Mouse (Mus musculus): Measurements from ENCODE around the gene Lcorl. TPM values are rescaled to one million over a fixed set of nuclear protein-coding genes. Genes with fewer than 3 reads are reported as not detected.

The Lcorl gene
- polyA plus RNA-seq, 1 experiment: 21.5 TPM

DNA sequence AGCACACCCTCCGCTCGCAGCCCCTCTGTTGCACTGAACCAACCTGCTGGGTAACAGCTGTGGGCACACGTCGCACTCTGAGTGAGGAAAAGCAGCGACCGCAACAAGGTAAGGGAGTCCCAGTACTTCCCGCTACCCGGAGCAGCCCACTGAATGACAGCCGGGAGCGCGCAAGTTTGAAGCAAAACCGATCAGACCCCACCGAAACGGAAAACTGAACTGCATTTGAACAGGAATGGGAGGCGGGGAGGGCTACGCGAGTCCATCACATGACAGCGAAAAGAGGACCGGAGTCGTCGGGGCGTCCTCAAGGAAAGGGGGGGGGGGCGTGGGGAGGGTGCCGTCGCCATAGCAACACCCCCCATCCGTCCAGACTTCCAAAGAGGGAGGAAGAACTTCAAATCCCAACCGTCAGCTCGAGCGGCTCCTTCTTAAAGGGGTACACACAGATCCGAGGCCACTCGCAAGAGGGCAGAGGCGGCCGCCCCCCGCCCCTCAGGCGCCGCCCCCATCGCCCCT, 1.1 kb downstream of the Lcorl start:
- H3K4me1 ChIP-seq (ENCODE audit: control insufficient read depth, insufficient read depth, low read length): no peaks in the 10 kb centered on the region
- H3K27ac ChIP-seq (ENCODE audit: insufficient read depth, low read depth, low read length): peak overlapping the region; percentile 63
- TF ChIP-seq POLR2A (IDR thresholded peaks at IDR 0.05; ENCODE audit: borderline replicate concordance, low read depth, low read length) (no peak), CTCF (IDR thresholded peaks at IDR 0.05; ENCODE audit: low read depth, low read length) (no peak)
- H3K4me3 ChIP-seq (ENCODE audit: insufficient read depth, low read length): peak overlapping the region; percentile 85

DNA sequence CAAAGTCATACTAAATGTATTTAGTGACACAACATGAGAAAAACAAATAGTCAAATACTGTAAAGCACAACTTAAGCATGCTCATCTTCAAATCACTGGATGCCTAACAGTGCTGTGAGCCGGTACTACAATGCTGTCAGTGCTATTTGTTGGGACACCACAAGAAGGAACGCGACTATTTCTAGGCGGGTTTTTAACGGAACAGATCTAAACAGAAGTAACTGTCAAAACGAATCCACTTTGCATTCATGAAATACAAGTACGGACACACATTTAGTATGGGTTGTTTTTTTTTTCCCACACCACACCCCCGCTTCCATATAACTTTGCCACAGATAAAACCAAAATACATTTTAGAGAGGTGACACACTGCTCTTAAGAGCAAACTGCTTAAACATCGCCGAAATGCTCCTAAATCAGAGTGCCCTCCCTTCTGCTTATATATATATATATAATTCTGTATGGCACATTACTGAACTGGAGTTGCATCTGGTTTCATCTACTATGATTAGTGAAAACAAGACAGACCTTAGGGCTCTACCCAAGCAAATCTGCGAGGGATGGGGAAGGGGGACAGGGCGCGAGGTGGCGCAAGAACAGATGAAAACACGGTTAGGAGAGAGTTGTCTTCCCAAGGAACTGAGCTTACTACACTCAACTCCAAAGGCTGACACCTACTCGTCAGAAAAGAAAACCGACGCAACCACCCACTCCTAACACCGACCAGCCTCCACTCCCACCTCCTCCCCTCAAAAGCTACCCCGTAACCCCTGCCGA, 1.7 kb downstream of the Lcorl start:
- Histone ChIP-seq H3K27ac (ENCODE audit: insufficient read depth, low read depth, low read length) (peak overlapping the region; percentile 63), H3K4me1 (ENCODE audit: control insufficient read depth, insufficient read depth, low read length) (no peaks in the 10 kb centered on the region), H3K4me3 (ENCODE audit: insufficient read depth, low read length) (peak overlapping the region; percentile 85)
- no peak for TF ChIP-seq CTCF (IDR thresholded peaks at IDR 0.05; ENCODE audit: low read depth, low read length)
- no peak for TF ChIP-seq POLR2A (IDR thresholded peaks at IDR 0.05; ENCODE audit: borderline replicate concordance, low read depth, low read length)

DNA sequence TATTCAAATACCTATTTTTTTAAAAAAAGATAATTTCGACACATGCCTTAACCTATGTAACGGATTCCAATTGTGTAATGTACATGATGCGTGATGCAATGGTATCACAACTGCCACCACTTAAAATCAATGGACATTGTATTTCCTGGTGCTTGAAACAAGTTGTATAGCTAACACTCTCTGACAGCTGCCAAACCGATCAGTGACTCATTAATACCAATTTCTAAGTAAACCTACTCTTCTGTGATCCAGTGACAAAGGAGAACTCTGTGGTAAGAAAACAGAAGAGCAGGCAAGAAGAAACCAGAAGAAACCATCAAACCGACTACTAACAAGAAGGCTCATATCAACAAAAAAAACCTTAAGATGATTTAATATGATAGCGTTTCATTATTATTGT, 12.7 kb downstream of the Lcorl start:
- TF ChIP-seq CTCF (IDR thresholded peaks at IDR 0.05; ENCODE audit: low read depth, low read length): no peak

DNA sequence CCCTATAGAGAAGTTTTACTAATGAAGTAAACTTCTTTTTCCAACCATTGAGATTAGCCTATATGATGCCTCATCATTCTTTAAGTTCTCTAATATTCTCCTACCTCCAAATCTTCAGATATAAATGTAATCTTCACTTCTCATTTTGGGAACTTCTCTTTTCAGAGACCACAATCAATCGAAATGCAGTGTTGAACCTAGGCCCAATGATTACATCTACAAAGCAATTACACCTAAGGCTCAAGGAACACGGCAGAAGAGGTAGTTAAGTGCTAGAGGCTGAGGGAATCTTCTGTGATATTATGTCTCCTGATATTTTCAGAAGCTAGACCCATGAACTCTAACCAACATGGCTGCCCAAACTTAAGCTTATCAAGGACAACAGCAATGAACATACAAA, 22.3 kb downstream of the Lcorl start:
- H3K4me3 ChIP-seq (ENCODE audit: insufficient read depth, low read length): no peak overlapping the region
- H3K4me1 ChIP-seq (ENCODE audit: control insufficient read depth, insufficient read depth, low read length): peaks cover 9% of the 10 kb centered on the region
- TF ChIP-seq POLR2A (IDR thresholded peaks at IDR 0.05; ENCODE audit: borderline replicate concordance, low read depth, low read length) (no peak), CTCF (IDR thresholded peaks at IDR 0.05; ENCODE audit: low read depth, low read length) (no peak)
- no peak overlapping the region for H3K27ac ChIP-seq (ENCODE audit: insufficient read depth, low read depth, low read length)

More for the DNA sequence above, 12.7 kb downstream of the Lcorl start:
- H3K4me3 ChIP-seq (ENCODE audit: insufficient read depth, low read length): no peak overlapping the region
- no peak overlapping the region for H3K27ac ChIP-seq (ENCODE audit: insufficient read depth, low read depth, low read length)
- H3K4me1 ChIP-seq (ENCODE audit: control insufficient read depth, insufficient read depth, low read length): peaks cover 3% of the 10 kb centered on the region

DNA sequence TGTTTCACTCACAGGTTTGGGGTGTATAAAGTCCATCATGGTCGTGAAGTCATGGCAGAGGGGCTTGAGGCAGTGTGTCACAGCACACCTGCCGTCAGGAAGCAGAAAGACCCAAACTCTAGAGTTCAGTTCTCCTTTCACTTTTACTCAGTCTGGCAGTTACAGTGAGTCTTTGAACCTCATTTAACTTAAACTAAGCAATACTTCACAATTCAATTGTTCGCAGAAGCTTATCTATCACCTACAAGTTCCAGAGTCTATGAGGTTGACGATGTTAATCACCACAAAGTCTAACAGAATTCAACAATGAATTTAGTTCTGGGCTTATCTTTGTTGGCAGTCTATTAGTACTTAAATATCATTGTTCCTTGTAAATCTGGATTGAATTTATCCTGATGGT, 45.9 kb downstream of the Lcorl start:
- no peak overlapping the region for H3K4me3 ChIP-seq (ENCODE audit: insufficient read depth, low read length)
- no peaks in the 10 kb centered on the region for H3K4me1 ChIP-seq (ENCODE audit: control insufficient read depth, insufficient read depth, low read length)
- TF ChIP-seq CTCF (IDR thresholded peaks at IDR 0.05; ENCODE audit: low read depth, low read length) (no peak), POLR2A (IDR thresholded peaks at IDR 0.05; ENCODE audit: borderline replicate concordance, low read depth, low read length) (no peak)
- H3K27ac ChIP-seq (ENCODE audit: insufficient read depth, low read depth, low read length): no peak overlapping the region

DNA sequence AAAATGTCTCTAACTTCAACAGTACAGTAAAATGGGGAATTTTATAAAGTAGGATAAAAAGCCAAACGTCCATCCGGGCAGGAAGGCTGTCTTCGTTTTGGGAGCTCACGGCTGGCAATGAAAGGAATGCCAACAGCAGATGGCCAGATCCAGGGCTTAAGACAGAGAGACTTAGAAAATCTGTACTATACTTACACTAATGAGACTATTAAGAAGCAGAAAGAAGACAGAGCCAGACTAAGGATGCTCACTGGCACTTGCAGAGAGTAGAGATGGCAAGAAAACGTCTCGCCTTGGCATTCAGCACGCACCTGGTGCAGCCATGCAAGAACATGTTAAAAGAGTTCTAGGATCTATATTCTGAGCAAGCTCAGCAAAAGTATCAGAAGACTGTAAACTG, 65.6 kb downstream of the Lcorl start:
- H3K27ac ChIP-seq (ENCODE audit: insufficient read depth, low read depth, low read length): no peak overlapping the region
- peaks cover 2% of the 10 kb centered on the region; the same call in 1 of the 2 replicates for H3K4me1 ChIP-seq (ENCODE audit: control insufficient read depth, insufficient read depth, low read length)
- TF ChIP-seq CTCF (IDR thresholded peaks at IDR 0.05; ENCODE audit: low read depth, low read length) (no peak), POLR2A (IDR thresholded peaks at IDR 0.05; ENCODE audit: borderline replicate concordance, low read depth, low read length) (no peak)
- H3K4me3 ChIP-seq (ENCODE audit: insufficient read depth, low read length): no peak overlapping the region

DNA sequence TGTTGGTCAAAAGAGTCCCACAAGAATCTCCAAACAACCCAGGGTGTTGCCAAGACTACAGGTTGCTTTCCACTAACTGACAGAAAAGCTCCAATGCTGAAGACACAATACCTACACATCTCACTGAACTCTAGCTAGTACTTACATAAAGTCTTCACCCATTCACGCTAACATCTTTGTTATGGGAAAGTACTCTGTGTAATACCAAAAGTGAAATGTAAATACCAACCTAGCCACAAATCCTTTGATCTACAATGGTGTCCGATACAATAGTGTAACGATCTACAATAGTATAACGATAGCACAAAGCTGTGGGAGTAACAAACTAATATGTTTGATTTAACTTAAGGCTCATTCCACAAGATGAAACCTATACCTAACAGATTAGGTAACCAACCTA, 67.2 kb downstream of the Lcorl start:
- Histone ChIP-seq H3K27ac (ENCODE audit: insufficient read depth, low read depth, low read length) (no peak overlapping the region), H3K4me3 (ENCODE audit: insufficient read depth, low read length) (no peak overlapping the region), H3K4me1 (ENCODE audit: control insufficient read depth, insufficient read depth, low read length) (peaks cover 2% of the 10 kb centered on the region; the same call in 1 of the 2 replicates)
- TF ChIP-seq CTCF (IDR thresholded peaks at IDR 0.05; ENCODE audit: low read depth, low read length) (no peak), POLR2A (IDR thresholded peaks at IDR 0.05; ENCODE audit: borderline replicate concordance, low read depth, low read length) (no peak)

DNA sequence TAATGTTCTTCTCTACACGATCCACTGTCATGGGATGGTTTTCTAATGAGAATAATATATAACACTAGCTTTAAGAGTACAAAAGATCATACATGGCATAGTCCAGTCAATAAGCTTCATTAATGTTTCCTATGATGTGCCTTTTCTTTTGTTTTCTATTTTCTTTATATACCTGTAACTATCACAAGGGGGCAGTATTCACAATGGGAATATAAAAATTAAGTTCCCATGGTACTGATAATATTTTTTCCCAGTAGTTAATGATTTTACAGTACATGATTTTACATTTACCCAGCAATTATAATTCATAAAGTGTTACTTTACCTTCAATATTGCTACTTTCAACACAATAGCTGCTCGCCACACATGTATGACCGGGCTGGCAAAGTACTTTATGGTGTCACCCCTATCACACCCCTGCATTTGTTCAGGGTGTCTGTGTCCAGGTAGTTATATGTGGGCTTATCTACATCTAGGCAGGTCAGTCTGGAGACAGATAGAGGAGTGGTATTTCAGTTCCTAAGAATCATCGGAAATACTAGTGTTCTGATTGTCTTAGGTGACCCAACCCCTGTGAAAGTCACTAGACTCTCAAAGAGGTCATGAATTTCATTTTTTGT, 99.8 kb downstream of the Lcorl start:
- H3K4me1 ChIP-seq (ENCODE audit: control insufficient read depth, insufficient read depth, low read length): no peaks in the 10 kb centered on the region
- no peak overlapping the region for H3K27ac ChIP-seq (ENCODE audit: insufficient read depth, low read depth, low read length)
- TF ChIP-seq CTCF (IDR thresholded peaks at IDR 0.05; ENCODE audit: low read depth, low read length) (no peak), POLR2A (IDR thresholded peaks at IDR 0.05; ENCODE audit: borderline replicate concordance, low read depth, low read length) (no peak)
- H3K4me3 ChIP-seq (ENCODE audit: insufficient read depth, low read length): no peak overlapping the region

DNA sequence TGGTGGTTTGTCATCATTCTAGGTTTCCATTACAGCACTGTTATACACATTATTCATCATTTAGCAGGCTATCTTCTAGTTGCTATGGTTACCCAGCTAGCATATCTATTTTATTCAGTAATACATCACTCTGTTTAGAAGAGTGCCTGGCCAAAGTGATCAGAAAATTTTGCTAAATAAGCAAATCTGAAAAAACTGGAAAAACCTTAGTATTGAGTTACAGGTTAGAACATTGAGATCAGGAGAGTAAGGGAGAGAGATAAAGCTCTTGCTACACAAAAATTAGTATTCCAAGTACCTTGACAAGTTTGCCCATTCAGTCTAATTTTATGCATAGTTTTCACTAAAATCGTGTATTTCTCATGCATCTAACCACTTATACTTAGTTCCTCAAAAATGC, 119.5 kb downstream of the Lcorl start:
- Histone ChIP-seq H3K4me3 (ENCODE audit: insufficient read depth, low read length) (no peak overlapping the region), H3K4me1 (ENCODE audit: control insufficient read depth, insufficient read depth, low read length) (no peaks in the 10 kb centered on the region), H3K27ac (ENCODE audit: insufficient read depth, low read depth, low read length) (no peak overlapping the region)
- TF ChIP-seq POLR2A (IDR thresholded peaks at IDR 0.05; ENCODE audit: borderline replicate concordance, low read depth, low read length) (no peak), CTCF (IDR thresholded peaks at IDR 0.05; ENCODE audit: low read depth, low read length) (no peak)

DNA sequence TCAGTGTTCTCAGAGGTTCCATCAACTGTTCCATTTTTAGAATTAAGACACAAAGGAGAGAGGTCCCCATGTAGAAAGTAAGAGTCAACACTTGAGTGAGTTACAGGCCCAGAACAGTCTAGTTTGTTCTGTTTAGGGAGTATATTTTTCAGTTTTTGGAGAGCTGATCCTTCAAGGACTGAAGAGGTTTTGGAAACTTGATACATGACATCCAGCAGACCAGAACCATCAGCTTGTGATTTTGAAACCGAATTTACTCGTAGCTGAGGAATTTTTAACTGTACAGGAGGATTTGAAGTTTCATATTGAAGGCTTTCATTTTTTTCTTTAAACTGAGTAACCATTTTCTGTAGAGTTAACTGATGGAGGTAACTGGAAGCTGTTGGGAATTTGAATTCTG, 123.7 kb downstream of the Lcorl start:
- no peaks in the 10 kb centered on the region for H3K4me1 ChIP-seq (ENCODE audit: control insufficient read depth, insufficient read depth, low read length)
- no peak overlapping the region for H3K27ac ChIP-seq (ENCODE audit: insufficient read depth, low read depth, low read length)
- H3K4me3 ChIP-seq (ENCODE audit: insufficient read depth, low read length): no peak overlapping the region
- TF ChIP-seq POLR2A (IDR thresholded peaks at IDR 0.05; ENCODE audit: borderline replicate concordance, low read depth, low read length) (no peak), CTCF (IDR thresholded peaks at IDR 0.05; ENCODE audit: low read depth, low read length) (no peak)

Data from bone marrow macrophage, adult 2 months (primary cell).